Mouse (Mus musculus) ovary, adult 18-20 months (tissue): Measurements from ENCODE around the gene Vmn2r43.
"Not testable (repeated sequence)": the region's sequence is repeated elsewhere in the genome, so short reads cannot be mapped to it uniquely, and the experiment has no call there.

ENCODE experiments used
- DNase-seq: peaks from one replicate; pipeline ENCODE4 v3.0.0; 2022; ENCODE audit warnings: low spot score, mixed read lengths

Vmn2r43 gene

DNA sequence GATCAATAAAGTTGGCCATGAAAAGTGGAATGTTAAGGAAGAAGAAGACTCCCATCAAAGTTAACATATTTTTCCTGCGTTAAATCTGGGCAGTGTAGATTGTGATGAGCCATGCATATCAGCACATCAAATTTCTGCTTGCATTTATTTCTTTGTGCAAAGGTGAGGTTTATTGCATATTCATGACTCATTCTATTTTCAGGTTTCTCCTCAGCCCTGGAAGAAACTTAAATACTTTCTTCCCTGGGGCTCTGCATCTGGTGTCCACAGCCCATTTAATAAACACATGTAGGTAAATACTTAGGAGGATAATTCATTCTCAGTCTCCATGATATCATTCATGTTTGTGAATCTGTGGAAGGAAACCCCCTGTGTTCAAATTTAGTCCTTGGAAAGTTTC, at the start of gene Vmn2r43:
Gene Vmn2r43, minus strand, starts transcription at position 101 of the 400 bp plus-strand sequence.
- DNase-seq, result not testable (repeated sequence)

GRCm38 (mm10) chr7:8200220-8200619, 60.2 kb downstream of the Vmn2r43 start, which contains the start of gene Vmn2r42:
Vmn2r42 (minus strand) TSS chr7:8200320.
- not testable (repeated sequence) for DNase-seq
